Mouse (Mus musculus) liver, embryonic 14 days (tissue): ENCODE results near the gene Gon4l. TPM values are rescaled to one million over a fixed set of nuclear protein-coding genes. Genes with fewer than 3 reads are reported as not detected.

Experiments used
- polyA plus RNA-seq: library from polyadenylated mRNA; depleted of rRNA; stranded (reverse); fragments of >200 nt; gene quantifications from 2 replicates; pipeline ENCODE4 v1.2.3, GENCODE M21; 2012; rRNA removed

Gene Gon4l
- 6.3 and 7.3 TPM in 2 replicates for polyA plus RNA-seq

DNA sequence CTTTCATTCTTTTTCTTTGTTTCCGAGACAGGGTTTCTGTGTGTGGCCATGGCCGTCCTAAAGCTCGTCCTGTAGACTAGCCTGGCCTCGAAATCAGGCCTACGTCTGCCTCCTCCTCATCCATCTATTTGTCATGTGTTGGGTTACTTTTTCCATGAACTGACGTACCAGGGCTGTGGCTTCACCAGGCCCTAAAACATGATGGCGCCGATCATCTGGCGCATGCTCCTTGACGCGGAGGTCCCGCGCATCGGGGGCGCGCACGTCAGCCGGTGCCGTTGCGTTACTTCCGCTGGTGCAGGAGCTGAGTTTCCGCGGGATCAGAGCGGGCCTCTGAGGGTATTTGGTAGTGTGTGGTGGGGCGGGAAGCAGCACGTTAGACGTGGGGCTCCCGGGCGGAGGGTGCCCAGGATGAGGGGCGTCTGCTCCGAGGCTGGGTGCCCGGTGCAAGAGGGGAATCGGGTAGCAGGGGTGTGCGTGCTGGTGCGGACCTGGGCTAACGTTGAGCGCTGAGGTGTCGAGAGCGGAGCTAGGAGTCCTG is at the start of gene Gon4l:
Gon4l (plus strand) TSS at position 281 of the 541 bp plus-strand sequence.

DNA sequence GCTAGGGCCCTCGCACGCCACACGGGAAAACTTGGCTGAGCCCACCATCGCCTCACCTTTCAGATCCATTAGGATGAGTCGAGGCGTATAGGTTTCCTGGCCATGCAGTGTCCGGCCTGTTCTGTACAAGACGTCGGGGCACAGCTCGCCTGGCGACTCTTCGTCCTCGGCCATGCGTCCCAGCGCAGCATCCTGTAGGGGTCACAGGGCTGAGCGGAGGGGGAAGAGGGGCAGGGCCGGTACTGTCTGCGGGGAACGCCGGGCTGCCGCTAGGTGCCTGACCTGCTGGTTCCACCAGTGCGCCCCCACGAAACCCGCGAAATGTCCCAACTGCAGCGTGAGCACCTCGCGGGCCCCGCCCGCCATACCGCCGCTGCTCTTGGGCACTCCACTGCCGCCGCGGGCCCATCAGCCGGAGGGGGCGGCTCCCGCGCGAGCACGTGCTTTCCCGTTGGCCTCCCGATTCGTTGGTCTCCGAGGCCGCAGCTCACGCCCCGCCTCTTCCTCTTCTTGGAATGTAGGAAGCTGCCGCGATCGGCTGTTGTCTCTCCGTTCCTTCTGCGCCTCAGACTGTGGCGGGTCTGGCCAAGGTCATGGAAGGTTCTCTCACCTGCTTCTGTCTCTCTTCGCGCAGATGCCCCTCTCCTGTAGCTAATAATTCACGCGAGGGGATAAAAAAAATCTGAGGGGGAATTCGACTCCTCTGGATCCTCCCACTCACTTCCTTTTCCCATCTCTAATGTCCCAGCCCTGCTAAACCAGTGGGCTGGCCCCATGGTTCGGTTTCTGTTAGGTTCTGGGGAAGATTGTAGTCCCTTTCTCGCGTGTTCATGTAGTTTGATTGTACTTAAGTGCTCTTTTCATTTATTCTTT is 78.7 kb downstream of the Gon4l start, which contains the start of gene Msto1:
Msto1 (minus strand) TSS at position 489 of the 873 bp plus-strand sequence.

DNA sequence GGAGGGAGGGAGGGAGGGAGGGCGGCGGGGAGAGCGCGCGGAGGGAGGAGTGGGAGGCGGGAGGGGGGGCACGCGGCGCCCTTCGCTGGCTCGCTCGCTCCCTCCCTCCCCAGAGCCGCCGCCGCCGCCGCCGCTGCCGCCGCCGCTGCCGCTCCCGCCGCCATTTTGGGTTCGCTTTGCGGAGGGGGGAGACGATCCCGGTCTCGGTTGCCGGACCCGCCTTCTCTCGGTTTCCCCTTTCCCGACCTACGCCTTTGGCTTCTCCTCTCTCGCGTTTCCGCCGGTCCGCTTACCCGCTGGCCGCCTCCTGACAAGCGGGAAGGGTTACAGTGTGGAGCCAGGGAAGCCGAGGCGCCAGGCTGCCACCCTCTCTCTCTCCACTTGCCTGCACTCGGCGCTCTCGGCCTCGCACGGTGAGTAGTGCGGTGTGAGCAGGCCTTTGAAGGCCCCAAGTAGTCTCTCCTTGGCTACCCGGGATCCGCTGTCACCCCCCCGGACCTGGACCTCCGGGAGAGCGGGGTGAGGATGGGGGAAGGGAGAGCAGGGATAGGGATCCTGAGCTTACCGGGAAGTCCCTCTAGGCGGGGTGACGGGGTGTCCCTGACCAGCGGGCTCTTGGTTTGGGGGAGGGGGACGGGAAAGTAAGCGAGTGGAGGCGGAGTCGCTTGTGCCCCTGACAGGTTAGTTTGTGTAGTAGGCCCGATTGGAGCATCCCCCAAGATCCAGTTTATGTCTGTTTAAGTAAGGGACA is 115.7 kb downstream of the Gon4l start, which contains the start of the genes Ash1l and Dap3:
Ash1l (plus strand) TSS at position 47 of the 751 bp plus-strand sequence.
Dap3 (minus strand) TSS at position 606 of the 751 bp plus-strand sequence.

Other genes with a start within 250 kb of the Gon4l start
- 8.0 and 11.1 TPM in 2 replicates for gene Arhgef2, start 229.3 kb upstream of the Gon4l start, polyA plus RNA-seq
- gene Rxfp4, start 182.1 kb upstream of the Gon4l start, polyA plus RNA-seq, result not detected in 2 replicates
- gene Khdc4, start 149.4 kb upstream of the Gon4l start, polyA plus RNA-seq, result 28.2 and 33.3 TPM in 2 replicates
- gene Rit1, start 118.4 kb upstream of the Gon4l start, polyA plus RNA-seq, result 20.2 and 22.1 TPM in 2 replicates
- gene Syt11, start 60.1 kb upstream of the Gon4l start, polyA plus RNA-seq, result 0.40 and 0.62 TPM in 2 replicates
- gene Msto1, start 78.8 kb downstream of the Gon4l start, polyA plus RNA-seq, result 9.5 and 10.7 TPM in 2 replicates
- 3.1 and 3.6 TPM in 2 replicates for gene Ash1l, start 115.4 kb downstream of the Gon4l start, polyA plus RNA-seq
- gene Dap3, start 116.0 kb downstream of the Gon4l start, polyA plus RNA-seq, result 58.5 and 61.9 TPM in 2 replicates